Mouse (Mus musculus) ovary, adult 10 weeks (tissue): ENCODE data around the gene Cldn34b4. TPM values are rescaled to one million over a fixed set of nuclear protein-coding genes. Genes with fewer than 3 reads are reported as not detected.

ENCODE experiments used
- polyA plus RNA-seq: library from polyadenylated mRNA; stranded (reverse); fragments of 350-450 nt; fragmentation: Illumina TruSeq; extraction: RNeasy Lipid Tissue Mini Kit (QIAGEN cat#74804); gene quantifications from one replicate; pipeline ENCODE4 v1.2.3, GENCODE M21; 2014

Gene Cldn34b4
- not detected for polyA plus RNA-seq

GRCm38 (mm10) chrX:76393050-76393449, at the start of gene Cldn34b4:
Cldn34b4 (plus strand) TSS chrX:76393350.

Other genes starting within 250 kb of the Cldn34b4 start
- not detected for gene Cldn34b3, start 129.0 kb upstream of the Cldn34b4 start, polyA plus RNA-seq
- gene Cldn34d, start 209.6 kb downstream of the Cldn34b4 start, polyA plus RNA-seq: 0.48 TPM